Mouse (Mus musculus) megakaryocyte, adult 5-6 weeks (primary cell): ENCODE results near the gene Krtap1-3. TPM values are rescaled to one million over a fixed set of nuclear protein-coding genes. Genes with fewer than 3 reads are reported as not detected.
A peak's percentile ranks its signal among the peaks of the same experiment; 100 is the strongest.
"Not testable (repeated sequence)": the region's sequence is repeated elsewhere in the genome, so short reads cannot be mapped to it uniquely, and the experiment has no call there.

Experiments used
- ATAC-seq: 2 replicates; pipeline ENCODE4 v1.8.0; 2016; ENCODE audit warnings: mild to moderate bottlenecking, inconsistent platforms; ENCODE audit not compliant: poor library complexity, severe bottlenecking
- total RNA-seq, 2 experiments: library from RNA; stranded (forward) in 1 of 2; stranded (reverse) in 1 of 2; fragments of 153-499, 151-499 nt in 1 of 2; fragments of 221-1000, 200-1000 nt in 1 of 2; gene quantifications; 2 replicates each; pipeline versions ENCODE4 v1.2.3 to v1.2.4; 2015 to 2017

Gene Krtap1-3
- total RNA-seq (2015) (not detected in 2 replicates), total RNA-seq (2017) (not detected in 2 replicates)

DNA sequence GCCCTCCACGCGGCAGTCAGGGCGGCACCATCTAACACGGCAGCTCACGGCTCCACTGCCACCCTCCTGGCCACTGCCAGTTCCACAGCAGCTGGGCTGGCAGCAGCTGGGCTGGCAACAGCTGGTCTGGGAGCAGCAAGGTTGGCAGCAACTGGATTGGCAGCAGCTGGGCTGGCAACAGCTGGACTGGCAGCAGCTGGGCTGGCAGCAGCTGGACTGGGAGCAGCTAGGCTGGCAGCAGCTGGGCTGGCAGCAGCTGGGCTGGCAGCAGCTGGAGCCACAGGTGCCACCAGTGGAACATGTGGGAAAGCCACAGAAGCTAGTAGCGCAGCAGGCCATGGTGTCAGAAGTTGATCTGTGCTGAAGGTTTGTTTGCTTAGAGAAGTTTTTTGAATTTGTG, at the start of gene Krtap1-3:
Krtap1-3 (minus strand) TSS at position 359 of the 400 bp plus-strand sequence.
- no peak for ATAC-seq

DNA sequence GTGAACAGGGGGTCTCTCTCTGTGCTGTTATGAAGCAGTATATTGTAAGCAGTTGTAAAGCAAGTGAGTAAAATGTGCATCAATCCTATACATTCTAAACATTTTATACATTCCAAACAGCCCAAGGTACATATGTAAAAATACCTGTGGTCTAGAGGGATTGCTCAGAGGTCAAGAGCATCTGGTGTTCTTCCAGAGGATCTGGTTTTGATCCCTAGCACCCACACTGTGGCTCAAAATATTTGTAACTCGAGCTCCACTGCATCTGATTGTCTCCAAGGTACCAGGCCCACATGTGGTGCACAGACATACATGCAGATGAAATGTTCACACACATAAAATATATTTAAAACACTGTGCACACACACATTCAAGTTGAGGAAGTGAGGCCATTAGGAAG, 49.8 kb upstream of the Krtap1-3 start:
- ATAC-seq = no peak

DNA sequence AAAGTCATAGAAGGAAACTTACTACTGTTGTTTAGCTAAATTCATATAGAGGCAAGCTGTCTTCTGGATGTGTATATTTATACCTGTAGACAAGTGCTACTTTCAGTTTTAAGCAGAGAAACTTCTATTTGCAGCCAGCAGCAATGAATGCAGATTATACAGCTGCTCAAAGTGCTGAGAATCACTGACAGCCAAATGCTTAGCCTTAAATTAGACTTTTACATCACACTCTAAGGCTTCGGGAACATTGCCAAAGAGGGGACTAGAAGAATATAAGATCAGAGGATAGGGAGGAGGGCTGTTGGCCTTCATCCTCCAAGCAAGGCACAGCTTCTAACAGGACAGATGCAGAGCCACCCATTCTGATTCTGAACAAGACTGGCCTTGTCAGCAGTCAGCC, 45.9 kb upstream of the Krtap1-3 start:
- ATAC-seq = no peak

DNA sequence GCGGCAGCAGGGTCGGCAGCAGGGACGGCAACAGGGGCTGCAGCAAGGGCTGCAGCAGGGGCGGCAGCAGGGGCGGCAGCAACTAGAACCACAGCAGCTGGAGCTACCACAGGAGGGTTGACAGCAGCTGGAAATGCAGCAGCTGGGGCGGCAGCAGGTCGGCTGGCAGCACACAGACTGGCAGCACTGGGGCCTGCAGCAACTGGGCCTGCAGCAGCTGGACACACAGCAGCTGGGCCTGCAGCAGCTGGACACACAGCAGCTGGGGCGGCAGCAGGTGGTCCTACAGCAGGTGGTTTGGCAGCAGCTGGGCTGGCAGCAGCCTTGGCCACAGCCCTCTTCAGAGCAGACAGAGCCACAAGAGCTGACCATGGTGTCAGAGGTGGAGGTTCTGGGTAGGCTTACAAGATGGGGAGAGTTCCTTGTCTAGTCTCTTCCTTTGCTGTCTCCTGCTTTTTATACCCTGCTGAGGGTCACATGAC, 43.6 kb upstream of the Krtap1-3 start, which contains the start of gene Krtap4-2:
Krtap4-2 (minus strand) TSS at position 432 of the 482 bp plus-strand sequence.
- ATAC-seq = no peak

DNA sequence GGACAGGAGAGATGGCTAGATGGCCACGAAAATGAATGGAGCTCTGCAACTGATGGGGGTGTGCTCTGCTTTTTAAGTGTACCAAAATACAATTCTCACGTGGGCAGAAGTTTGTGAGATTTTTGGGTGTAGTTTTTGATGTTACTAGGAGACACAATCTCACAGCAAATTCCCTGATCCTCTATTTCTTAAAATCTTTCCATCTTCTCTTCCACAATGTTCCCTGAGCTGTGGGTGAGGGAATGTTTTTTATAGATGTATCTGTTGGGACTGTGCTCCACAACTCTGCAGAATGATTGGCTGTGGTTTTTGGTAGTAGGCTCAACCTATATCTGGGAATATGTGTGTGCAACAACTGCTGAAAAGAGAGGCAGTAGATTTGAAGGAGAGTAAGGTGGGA, 42.2 kb upstream of the Krtap1-3 start:
- no peak for ATAC-seq

DNA sequence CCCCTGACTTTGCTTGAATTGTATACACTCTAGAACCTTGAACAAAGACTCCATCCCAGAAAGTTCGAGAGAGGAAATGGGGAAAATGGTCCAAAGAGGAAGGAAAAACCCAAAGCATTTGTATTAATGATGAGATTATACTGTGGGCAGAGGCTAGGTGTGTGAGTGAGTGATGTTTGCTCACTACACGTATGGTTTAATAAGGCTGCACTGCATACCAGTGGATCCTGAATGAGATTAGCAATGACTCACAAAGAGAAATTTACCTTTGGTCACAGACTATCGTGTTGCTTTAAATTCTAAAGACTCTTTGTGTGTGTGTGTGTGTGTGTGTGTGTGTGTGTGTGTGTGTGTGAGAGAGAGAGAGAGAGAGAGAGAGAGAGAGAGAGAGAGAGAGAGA, 39.8 kb upstream of the Krtap1-3 start:
- ATAC-seq = no peak

DNA sequence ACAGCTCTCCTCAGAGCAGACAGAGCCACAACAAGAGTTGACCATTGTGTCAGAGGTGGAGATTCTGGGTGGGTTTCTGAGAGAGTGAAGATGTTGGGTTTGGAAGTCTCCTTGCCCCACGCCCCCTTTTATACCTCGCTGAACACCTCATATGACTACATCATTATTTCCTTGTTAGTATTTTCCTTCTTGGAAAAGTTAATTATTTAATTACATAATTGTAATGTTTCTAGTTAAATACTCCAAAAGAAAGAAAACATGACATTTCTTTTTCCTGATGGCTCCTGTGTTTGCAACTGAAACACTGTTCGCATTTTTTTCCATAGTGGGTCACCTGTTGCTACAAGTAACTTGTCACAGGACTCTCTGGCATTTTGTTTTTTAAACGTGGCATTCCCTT, 37.0 kb upstream of the Krtap1-3 start, which contains the start of gene Krtap4-1:
Krtap4-1 (minus strand) TSS at position 101 of the 400 bp plus-strand sequence.
- ATAC-seq = no peak

DNA sequence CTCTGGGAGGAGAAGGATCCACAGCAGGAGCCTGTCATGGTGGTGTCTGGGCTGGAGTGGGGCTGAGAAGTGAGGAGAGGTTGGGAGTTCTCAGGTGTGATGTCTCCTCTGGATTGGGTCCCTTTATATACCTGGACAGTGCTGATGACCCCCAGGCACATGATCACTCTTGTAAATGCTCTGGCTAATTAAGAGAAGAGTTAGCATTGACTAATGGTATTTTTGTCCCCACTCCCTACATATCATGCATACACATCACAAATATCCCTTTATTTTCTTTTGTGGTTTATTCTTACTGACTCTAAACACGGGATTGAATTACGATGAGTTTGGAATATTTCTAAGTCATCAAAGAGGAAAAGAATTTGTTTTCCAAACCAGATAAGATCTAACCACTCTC, 29.2 kb upstream of the Krtap1-3 start, which contains the start of gene Gm11562:
Gm11562 (minus strand) TSS at position 101 of the 400 bp plus-strand sequence.
- ATAC-seq = no peak

DNA sequence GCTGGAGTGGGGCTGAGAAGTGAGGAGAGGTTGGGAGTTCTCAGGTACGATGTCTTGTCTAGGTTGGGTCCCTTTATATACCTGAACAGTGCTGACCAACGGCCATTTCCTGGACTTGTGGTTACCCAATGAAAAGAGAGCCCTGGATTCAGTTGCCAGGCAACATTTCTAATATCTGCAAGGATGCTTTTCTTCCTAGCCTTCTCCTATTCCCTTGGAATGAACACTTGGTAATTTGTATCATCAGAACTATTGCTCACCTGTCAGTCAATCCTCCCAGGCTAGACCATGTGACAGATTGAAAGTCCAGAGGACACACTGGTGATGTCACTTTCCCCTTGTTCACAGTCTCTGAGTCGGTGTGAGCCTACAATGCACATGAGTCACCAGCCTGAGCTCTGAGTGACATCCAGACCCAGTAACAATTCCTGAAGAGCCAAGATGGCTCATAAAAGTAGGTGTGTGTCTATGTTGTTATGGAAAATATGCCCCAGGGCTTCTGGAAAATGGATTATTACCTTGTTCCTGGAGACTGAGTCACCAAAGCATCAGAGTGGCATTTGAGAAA, 23.7 kb upstream of the Krtap1-3 start, which contains the start of gene Krtap2-4:
Krtap2-4 (minus strand) TSS at position 51 of the 568 bp plus-strand sequence.
- ATAC-seq = no peak

DNA sequence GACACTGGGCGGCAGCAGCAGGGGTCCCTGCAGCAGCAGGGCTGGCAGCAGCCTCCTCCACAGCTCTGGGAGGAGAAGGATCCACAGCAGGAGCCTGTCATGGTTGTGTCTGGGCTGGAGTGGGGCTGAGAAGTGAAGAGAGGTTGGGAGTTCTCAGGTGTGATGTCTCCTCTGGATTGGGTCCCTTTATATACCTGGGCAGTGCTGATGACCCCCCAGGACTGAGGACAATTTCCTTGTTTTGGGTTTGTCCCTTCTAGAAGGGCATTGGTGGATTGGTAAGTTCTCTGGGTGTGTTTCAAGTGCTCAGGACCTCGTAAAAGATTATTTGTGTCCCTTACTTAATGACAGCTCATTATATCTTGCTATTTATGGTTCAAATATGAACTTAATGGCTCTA, 18.9 kb upstream of the Krtap1-3 start, which contains the start of gene Gm11937:
Gm11937 (minus strand) TSS at position 101 of the 400 bp plus-strand sequence.
- ATAC-seq = not testable (repeated sequence)

DNA sequence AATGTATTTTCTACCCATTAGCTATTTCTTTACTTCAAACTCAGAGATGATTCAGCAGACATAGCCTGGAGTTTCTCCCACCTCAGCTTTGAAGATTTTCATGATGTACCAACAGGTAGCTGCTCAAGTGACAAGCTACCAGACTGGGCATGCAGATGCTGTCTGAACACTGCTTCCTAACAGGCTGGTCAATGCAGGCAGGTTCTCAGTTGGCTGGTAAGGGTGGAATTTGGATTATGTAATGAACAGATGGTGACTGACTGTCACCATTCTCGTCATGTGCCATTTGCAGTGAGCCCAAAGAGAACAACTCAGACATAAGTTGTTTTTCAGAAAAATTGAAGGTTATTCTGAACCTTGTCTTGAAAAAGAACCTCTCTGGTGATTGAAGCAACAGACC, 18.0 kb upstream of the Krtap1-3 start:
- ATAC-seq = no peak

DNA sequence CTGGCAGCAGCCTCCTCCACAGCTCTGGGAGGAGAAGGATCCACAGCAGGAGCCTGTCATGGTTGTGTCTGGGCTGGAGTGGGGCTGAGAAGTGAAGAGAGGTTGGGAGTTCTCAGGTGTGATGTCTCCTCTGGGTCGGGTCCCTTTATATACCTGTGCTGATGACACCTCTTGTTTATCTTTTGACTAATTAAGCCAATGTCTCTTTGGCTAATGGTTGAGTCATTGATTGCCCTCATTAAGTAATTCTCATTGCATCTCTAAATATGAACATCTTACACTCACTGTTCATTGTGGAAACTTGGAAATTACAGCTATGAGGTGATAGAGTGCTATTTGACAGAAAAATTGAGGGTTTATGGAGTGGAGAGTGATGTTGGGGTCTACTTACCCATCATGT, 12.1 kb upstream of the Krtap1-3 start, which contains the start of gene Gm11938:
Gm11938 (minus strand) TSS at position 101 of the 400 bp plus-strand sequence.
- ATAC-seq = not testable (repeated sequence)

DNA sequence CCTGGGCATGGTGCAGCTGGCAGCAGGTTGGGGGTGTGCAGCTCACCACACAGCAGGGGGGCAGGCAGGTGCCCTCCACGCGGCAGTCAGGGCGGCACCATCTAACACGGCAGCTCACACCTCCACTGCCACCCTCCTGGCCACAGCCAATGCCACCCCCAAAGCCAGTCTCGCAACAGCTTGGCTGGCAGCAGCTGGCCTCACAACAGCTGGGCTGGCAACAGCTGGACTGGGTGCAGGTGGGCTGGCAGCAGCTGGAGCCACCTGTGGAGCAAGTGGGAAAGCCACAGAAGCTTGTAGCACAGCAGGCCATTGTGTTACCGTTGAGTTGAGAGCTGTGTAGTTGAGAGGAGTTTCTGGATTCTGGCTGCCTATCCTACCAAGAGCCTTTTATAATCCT, 6.6 kb upstream of the Krtap1-3 start, which contains the start of gene Krtap9-3:
Krtap9-3 (minus strand) TSS at position 364 of the 400 bp plus-strand sequence.
- not testable (repeated sequence) for ATAC-seq

DNA sequence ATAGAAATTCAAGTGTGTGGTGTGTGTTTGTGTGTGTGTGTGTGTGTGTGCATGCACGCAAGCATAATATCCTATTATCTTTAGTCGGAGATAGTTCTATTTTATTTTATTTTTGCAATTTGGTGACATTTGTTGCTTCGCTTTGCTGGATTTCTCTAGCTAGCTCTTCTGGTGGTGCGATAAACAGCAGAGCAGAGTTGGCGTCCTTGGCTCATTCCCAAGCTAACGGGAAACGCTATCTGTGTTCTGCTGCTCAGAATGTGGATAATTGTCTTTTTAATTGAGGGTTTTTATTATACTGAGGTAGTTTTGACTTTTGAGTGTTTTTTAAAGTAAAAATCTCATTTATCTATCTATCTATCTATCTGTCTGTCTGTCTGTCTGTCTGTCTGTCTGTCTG, 6.0 kb downstream of the Krtap1-3 start:
- no peak for ATAC-seq

DNA sequence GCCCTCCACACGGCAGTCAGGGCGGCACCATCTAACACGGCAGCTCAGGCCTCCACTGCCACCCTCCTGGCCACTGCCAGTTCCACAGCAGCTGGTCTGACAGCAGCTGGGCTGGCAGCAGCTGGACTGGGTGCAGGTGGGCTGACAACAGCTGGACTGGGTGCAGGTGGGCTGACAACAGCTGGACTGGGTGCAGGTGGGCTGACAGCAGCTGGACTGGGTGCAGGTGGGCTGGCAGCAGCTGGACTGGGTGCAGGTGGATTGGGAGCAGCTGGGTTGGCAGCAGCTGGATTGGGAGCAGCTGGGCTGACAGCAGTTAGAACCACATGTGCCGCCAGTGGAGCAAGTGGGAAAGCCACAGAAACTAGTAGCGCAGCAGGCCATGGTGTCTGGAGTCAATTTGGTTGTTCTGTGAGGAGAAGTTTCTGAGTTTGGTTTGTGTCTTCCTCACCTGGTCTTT, 7.9 kb downstream of the Krtap1-3 start, which contains the start of gene Krtap1-4:
Krtap1-4 (minus strand) TSS at position 410 of the 460 bp plus-strand sequence.
- no peak for ATAC-seq

DNA sequence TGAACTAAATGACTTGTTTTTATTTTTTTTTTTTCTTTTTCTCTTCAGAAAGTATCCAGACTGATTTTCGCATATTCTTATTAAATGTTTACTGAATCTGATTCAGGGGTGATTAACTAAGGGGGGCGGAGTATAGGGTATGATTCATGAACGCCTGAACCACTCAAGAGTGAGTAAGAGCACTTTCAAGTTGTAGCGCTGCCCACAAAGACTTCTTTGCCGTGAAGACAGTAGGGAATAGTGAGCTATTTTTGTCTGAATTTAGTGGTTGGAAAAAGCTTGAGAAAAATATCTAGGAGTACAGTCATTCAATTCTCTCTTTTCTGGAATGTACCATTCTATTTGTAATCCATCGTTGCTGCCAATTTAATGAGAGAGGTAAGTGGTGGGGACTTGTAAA, 9.6 kb downstream of the Krtap1-3 start:
- no peak for ATAC-seq

DNA sequence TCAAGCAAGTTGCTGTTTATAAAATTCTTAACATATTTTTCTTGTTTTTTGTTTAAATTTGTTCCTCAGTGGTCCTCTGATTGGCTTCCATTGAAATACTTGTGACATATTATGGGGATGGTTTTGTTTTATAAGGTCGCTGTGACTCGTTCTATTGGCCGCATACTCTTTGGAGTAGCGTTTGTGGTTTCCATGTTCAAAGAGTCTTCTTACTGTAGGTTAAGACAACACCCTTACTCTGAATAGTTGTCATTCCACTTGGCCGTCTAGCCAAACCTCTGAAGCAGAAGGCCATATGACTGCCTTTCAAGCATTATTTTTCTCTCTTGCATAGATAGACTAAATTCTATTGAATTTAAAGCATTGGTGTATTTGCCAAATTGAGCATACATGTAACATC, 10.1 kb downstream of the Krtap1-3 start:
- ATAC-seq = no peak

DNA sequence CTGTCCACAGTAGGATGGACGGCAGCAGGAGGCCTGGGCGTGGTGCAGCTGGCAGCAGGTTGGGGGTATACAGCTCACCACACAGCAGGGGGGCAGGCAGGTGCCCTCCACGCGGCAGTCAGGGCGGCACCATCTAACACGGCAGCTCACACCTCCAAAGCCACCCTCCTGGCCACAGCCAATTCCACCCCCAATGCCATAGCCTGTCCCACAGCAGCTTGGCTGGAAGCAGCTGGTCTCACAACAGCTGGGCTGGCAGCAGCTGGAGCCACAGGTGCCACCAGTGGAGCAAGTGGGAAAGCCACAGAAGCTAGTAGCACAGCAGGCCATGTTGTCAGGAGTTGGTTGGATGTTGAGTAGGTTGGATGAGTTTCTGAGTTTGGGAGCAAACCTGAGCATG, 10.5 kb downstream of the Krtap1-3 start, which contains the start of gene Krtap1-5:
Krtap1-5 (minus strand) TSS at position 381 of the 400 bp plus-strand sequence.
- no peak for ATAC-seq

DNA sequence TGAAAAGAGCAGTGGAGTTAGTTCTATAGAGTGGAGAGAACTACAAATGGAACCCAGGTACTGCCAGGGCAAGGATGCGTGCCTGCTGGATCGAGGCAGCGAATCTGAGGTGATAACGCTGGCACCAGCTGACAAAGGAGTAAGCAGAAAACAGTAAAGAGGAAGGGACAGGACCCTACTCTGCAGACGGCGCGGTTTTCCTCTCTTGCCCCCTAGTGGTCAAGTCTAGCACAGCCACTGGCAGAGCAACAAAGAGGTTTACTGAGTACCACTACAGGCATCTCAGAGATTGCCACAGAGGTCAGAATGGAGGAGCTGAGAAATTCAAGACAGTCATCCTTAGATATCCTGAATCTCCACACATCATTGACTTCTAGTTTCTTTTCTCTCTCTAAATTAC, 17.0 kb downstream of the Krtap1-3 start:
- peak; percentile 82 for ATAC-seq

DNA sequence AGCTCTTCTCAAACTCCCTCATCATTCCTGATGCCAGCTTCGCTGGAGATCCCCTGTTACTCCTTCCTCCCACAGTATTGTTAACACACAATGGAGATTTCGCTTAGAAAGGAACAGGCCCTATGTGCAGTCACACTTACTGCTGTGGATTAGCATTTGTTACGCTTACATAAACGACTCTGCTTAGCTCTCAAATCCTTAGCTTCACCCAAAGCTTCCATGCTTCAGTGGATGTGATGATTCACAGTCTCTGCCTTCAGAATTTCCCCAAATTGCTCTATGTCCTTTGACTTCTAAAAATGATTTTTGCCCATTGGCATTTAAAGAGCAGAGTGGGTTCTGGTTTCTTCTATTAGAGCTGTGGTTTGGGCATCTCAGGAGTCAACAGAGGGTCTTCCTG, 18.0 kb downstream of the Krtap1-3 start:
- no peak for ATAC-seq

DNA sequence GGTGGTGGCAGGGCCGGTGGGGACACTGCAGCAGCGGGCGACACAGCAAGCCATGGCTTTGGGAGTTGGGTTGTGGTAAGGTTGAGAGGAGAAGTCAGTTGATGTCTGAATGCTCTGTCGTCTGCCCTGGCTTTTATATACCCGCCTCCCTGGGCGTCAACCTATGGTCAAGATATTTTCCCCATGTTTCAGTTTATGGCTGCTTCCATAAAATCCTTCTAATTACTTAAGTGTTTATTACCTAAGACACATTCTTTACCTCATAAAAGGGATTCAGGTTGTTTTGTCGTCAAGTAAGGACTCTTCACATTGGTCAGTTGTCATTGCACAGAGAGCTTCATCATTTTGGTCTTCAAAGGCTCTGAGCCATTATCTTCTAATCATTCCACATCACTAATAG, 24.6 kb downstream of the Krtap1-3 start, which contains the start of gene Krtap3-1:
Krtap3-1 (minus strand) TSS at position 101 of the 400 bp plus-strand sequence.
- ATAC-seq = no peak

DNA sequence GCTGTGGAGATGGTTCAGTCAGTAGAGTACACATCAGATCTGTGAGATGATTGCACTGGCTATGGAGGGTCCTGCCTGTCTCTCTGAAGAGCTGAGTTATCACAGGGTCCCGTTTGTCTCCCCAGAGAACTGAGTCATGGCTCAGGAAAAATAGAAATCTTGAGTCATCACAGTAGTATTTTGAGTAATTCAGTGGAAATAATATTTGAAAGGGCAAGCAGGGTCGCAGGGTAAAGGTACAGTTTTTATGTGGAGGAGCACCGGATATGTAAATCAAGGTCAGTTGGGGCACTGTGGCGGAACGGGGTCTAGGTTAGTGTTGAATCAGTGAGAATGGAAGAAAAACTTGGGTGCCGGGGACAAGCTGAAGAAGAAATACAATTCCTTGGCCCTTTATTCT, 28.6 kb downstream of the Krtap1-3 start:
- no peak for ATAC-seq
